Mouse (Mus musculus) T-cell, adult 2 months (primary cell): ENCODE data around the gene Capn2.

Experiments
- DNase-seq: peaks from one replicate; pipeline ENCODE4 v3.0.0; 2022; ENCODE audit warnings: low spot score

The Capn2 gene

GRCm38 (mm10) chr1:182516758-182517676, at the start of gene Capn2:
TSS of gene Capn2 (minus strand) at chr1:182517608.
- peak; percentile 68 for DNase-seq

- no peak for DNase-seq
Measured at GRCm38 (mm10) chr1:182565351-182565835, 48.0 kb upstream of the Capn2 start.

GRCm38 (mm10) chr1:182564408-182565120, 47.2 kb upstream of the Capn2 start, which contains the start of gene Capn8:
TSS of gene Capn8 (plus strand) at chr1:182565007.
- no peak for DNase-seq

- DNase-seq: no peak
Measured at GRCm38 (mm10) chr1:182562576-182563370, 45.4 kb upstream of the Capn2 start.

GRCm38 (mm10) chr1:182561945-182562514, 44.6 kb upstream of the Capn2 start:
- DNase-seq: no peak

- no peak for DNase-seq
Measured at GRCm38 (mm10) chr1:182560390-182561098, 43.1 kb upstream of the Capn2 start.

- no peak for DNase-seq
Measured at GRCm38 (mm10) chr1:182559530-182559929, 42.1 kb upstream of the Capn2 start.

- no peak for DNase-seq
Measured at GRCm38 (mm10) chr1:182558271-182558670, 40.9 kb upstream of the Capn2 start.

- peak; percentile 19 for DNase-seq
Measured at GRCm38 (mm10) chr1:182553649-182554375, 36.4 kb upstream of the Capn2 start.

- DNase-seq: no peak
Measured at GRCm38 (mm10) chr1:182550761-182551160, 33.4 kb upstream of the Capn2 start.

- DNase-seq: no peak
Measured at GRCm38 (mm10) chr1:182543906-182544305, 26.5 kb upstream of the Capn2 start.

- no peak for DNase-seq
Measured at GRCm38 (mm10) chr1:182543136-182543535, 25.7 kb upstream of the Capn2 start.

GRCm38 (mm10) chr1:182542110-182542509, 24.7 kb upstream of the Capn2 start:
- no peak for DNase-seq

- DNase-seq: peak; percentile 81
Measured at GRCm38 (mm10) chr1:182539023-182539940, 21.9 kb upstream of the Capn2 start.

GRCm38 (mm10) chr1:182535080-182535481, 17.7 kb upstream of the Capn2 start:
- DNase-seq: no peak

GRCm38 (mm10) chr1:182533583-182533982, 16.2 kb upstream of the Capn2 start:
- DNase-seq: no peak

GRCm38 (mm10) chr1:182527921-182528858, 10.8 kb upstream of the Capn2 start:
- peak; percentile 45 for DNase-seq

- DNase-seq: no peak
Measured at GRCm38 (mm10) chr1:182527261-182527766, 9.9 kb upstream of the Capn2 start.
